In the genomic region with DNA sequence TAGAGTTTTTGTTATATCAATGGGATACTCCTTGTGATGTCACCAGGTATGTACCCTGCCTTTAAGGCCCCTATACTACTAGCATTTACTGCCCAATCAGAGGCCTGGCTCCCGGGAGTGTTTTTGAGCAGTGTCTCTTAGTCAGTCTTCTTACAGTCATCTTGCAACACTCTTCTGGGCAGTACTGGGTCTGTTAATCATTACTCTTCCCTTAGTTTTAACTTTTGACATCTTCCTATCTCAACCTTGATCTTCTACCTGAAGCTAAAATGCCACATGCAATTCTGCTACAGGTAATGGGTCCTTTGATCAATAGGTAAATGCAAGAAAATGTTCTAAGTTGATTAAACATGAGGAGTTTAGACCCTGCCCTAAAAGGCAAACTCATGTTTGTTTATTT, we compare ENCODE assay signal across 29 mouse cellular contexts.
"Had no signal": no experiment of that assay in that cellular context is flagged by ENCODE, and none has a peak within 500 bp of the region (broad histone marks: within the 10 kb centered on the region; RNA-seq: fewer than 3 reads in every experiment).

No protein-coding gene starts in this region.

- ATAC-seq: lung, postnatal 0 days; midbrain, embryonic 13.5 days; midbrain, embryonic 15.5 days; midbrain, embryonic 16.5 days had no signal

- H3K4me3 ChIP-seq: limb, embryonic 10.5 days; limb, embryonic 12.5 days; limb, embryonic 13.5 days; limb, embryonic 15.5 days; liver, embryonic 13.5 days; liver, embryonic 15.5 days; lung, embryonic 15.5 days; megakaryocyte, embryonic 14.5 days; midbrain, embryonic 10.5 days; midbrain, embryonic 12.5 days; midbrain, embryonic 13.5 days; midbrain, embryonic 15.5 days; myocyte; neural tube, embryonic 12.5 days; neural tube, embryonic 13.5 days had no signal

- H3K9me3 ChIP-seq: limb, embryonic 10.5 days; limb, embryonic 12.5 days; limb, embryonic 13.5 days; limb, embryonic 15.5 days; liver, embryonic 13.5 days; liver, embryonic 15.5 days; lung, embryonic 15.5 days; megakaryocyte, embryonic 14.5 days; midbrain, embryonic 10.5 days; midbrain, embryonic 12.5 days; midbrain, embryonic 13.5 days; midbrain, embryonic 15.5 days; neural tube, embryonic 12.5 days; neural tube, embryonic 13.5 days had no signal

- H3K27me3 ChIP-seq: limb, embryonic 12.5 days; limb, embryonic 13.5 days; limb, embryonic 15.5 days; liver, embryonic 13.5 days; liver, embryonic 15.5 days; lung, embryonic 15.5 days; megakaryocyte, embryonic 14.5 days; midbrain, embryonic 12.5 days; midbrain, embryonic 13.5 days; midbrain, embryonic 15.5 days; neural tube, embryonic 12.5 days; neural tube, embryonic 13.5 days had no signal

- H3K36me3 ChIP-seq: limb, embryonic 10.5 days; limb, embryonic 12.5 days; limb, embryonic 13.5 days; limb, embryonic 15.5 days; liver, embryonic 13.5 days; liver, embryonic 15.5 days; lung, embryonic 15.5 days; midbrain, embryonic 10.5 days; midbrain, embryonic 12.5 days; midbrain, embryonic 13.5 days; midbrain, embryonic 15.5 days; neural tube, embryonic 12.5 days; neural tube, embryonic 13.5 days had no signal

- H3K27ac ChIP-seq: limb, embryonic 10.5 days; limb, embryonic 12.5 days; limb, embryonic 13.5 days; limb, embryonic 15.5 days; liver, embryonic 13.5 days; liver, embryonic 14.5 days; liver, embryonic 15.5 days; lung, embryonic 15.5 days; macrophage; midbrain, embryonic 10.5 days; midbrain, embryonic 12.5 days; midbrain, embryonic 13.5 days; midbrain, embryonic 15.5 days; neural tube, embryonic 12.5 days; neural tube, embryonic 13.5 days had no signal

- DNase-seq: layer of hippocampus, postnatal 36 days; liver, embryonic 13.5 days; lung, adult 18-20 months; lung, adult 2 months; lung, embryonic 14.5 days; lung, postnatal 10 days; lung, postnatal 14 days; lung, postnatal 36 days; lung, postnatal 4 days; midbrain, embryonic 14.5 days had no signal

- H3K4me2 ChIP-seq: limb, embryonic 12.5 days; limb, embryonic 13.5 days; limb, embryonic 15.5 days; liver, embryonic 13.5 days; liver, embryonic 15.5 days; lung, embryonic 14.5 days; lung, embryonic 15.5 days; midbrain, embryonic 11.5 days; midbrain, embryonic 12.5 days; midbrain, embryonic 13.5 days; midbrain, embryonic 15.5 days; neural tube, embryonic 12.5 days; neural tube, embryonic 13.5 days had no signal

- H3K9ac ChIP-seq: limb, embryonic 12.5 days; limb, embryonic 13.5 days; limb, embryonic 15.5 days; liver, embryonic 13.5 days; liver, embryonic 14.5 days; liver, embryonic 15.5 days; lung, embryonic 14.5 days; lung, embryonic 15.5 days; midbrain, embryonic 12.5 days; midbrain, embryonic 13.5 days; midbrain, embryonic 15.5 days; neural tube, embryonic 12.5 days; neural tube, embryonic 13.5 days had no signal

- H3K4me1 ChIP-seq: limb, embryonic 10.5 days; limb, embryonic 12.5 days; limb, embryonic 13.5 days; limb, embryonic 15.5 days; liver, embryonic 13.5 days; liver, embryonic 15.5 days; lung, embryonic 15.5 days; midbrain, embryonic 10.5 days; midbrain, embryonic 12.5 days; midbrain, embryonic 13.5 days; midbrain, embryonic 15.5 days; neural tube, embryonic 12.5 days; neural tube, embryonic 13.5 days had no signal
